Mouse (Mus musculus) ES-Bruce4 (cell line): Measurements from ENCODE around the gene Dhx58.

Experiments
- EP300 ChIP-seq: IDR thresholded peaks from 2 replicates; pipeline ENCODE4 v1.6.1; 2011; ENCODE audit warnings: low read depth, low read length; ENCODE audit not compliant: insufficient read depth
- POLR2A ChIP-seq: IDR thresholded peaks from one replicate; pipeline ENCODE4 v1.8.1; 2011; ENCODE audit warnings: low read length; ENCODE audit not compliant: insufficient read depth

DNA sequence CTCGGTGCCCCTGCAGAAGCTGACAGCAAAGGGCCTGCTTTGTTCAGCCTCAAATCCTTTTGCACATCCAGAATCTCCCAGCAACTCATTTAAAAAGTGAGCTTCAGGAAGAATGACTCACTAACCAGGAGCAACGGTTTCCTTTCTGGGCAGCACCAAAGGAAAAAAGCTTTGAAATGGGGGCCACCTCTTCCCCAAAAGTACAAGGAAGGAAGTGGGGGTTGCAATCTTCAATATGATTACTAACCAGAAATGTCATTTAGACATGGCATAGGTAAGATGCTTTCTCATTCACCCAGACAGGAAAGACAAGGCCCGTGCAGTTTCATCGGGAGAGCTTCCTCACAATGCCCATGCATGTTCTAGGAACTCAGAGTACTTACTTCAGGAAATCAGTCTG is 17.2 kb upstream of the Dhx58 start:
- TF ChIP-seq POLR2A (no peak), EP300 (no peak)
